Mouse (Mus musculus) monocyte, adult 2 months (primary cell): ENCODE measurements around the gene Bnip3.

ENCODE experiments used
- DNase-seq, 2 experiments: peaks; one replicate each; pipeline ENCODE4 v3.0.0; 2022; ENCODE audit warnings: low spot score in 2 of 2, low read depth in 1 of 2

Gene Bnip3

DNA sequence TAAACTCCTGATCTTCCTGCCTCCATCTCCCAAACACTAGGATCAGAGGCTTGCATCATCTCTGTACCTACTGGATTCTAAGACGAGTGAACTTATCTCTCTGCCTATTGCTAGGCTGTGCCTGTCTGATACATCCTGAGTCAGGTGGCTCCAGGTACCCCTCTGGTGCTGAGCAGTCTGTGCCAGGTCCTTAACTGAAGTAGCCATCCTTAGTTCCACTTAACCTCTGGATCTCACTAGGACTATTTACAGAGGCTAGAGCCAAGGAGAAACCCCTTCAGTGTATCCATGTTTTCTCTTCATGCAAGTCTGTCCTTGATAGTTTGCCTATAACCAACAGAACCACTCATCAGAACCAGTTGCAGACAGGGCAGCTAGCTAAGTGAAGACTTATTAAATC, 2.9 kb downstream of the Bnip3 start:
- DNase-seq, result no peak

DNA sequence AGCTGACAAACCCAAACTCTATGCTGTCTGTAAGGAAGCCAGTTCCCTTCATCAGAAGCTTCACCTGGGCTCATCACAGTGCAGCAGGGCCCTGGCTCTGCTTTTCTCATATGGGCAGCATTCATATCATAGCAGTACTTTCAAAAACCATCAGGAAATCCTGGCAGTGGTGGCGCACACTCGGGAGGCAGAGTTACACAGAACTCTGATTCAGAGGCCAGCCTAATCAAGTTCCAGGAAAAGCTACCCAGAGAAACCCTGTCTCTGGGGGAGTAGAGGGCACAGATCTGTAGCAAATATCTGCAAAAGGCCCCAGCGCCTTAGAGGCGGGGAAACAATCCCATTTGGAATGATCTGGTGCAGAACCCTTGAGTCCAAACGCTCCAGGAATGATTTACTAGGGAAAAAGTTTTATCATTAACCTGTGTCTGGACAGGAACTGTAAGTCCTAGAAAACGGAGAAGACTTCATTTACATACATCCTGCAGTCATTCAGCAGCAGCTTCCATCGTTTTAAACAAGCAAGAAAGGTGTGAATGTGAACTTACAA, 5.4 kb downstream of the Bnip3 start:
- no peak for DNase-seq

DNA sequence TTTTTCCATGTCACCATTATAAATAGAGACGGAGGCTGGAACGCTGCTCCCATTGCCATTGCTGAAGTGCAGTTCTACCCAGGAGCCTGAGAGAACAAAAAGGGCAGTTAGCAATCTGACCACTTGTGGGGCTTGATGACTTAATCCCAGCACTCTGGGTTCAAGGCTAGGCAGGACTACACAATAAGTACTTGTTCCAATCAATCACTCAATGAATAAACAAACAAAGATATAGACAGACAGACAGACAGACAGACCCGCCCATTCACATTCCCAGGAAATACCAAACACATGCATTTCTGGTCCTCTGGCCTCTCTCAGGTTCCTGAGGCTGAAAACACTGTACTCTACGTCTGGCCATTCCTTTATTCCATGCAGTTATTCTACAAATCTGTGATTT, 10.6 kb downstream of the Bnip3 start:
- DNase-seq, result no peak

DNA sequence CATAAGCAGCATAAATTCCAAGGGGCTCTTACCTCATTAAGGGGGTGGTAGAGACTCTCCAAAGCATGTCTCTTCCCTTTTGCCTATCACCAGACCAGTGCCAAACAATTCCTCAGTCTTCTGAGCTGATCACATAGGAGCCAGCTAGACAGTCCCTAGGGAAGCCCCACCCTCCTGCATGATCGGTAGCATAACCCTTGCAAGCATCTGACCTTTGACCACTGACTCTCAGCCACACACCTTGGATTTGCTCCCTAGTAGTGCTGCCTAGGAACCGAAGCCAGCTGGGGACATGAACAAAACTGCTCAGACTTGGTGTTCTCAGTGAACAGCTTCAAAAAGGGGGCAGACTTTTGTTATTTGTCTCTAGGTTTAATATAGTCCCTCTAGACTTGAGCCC, 11.2 kb downstream of the Bnip3 start:
- DNase-seq, result no peak

DNA sequence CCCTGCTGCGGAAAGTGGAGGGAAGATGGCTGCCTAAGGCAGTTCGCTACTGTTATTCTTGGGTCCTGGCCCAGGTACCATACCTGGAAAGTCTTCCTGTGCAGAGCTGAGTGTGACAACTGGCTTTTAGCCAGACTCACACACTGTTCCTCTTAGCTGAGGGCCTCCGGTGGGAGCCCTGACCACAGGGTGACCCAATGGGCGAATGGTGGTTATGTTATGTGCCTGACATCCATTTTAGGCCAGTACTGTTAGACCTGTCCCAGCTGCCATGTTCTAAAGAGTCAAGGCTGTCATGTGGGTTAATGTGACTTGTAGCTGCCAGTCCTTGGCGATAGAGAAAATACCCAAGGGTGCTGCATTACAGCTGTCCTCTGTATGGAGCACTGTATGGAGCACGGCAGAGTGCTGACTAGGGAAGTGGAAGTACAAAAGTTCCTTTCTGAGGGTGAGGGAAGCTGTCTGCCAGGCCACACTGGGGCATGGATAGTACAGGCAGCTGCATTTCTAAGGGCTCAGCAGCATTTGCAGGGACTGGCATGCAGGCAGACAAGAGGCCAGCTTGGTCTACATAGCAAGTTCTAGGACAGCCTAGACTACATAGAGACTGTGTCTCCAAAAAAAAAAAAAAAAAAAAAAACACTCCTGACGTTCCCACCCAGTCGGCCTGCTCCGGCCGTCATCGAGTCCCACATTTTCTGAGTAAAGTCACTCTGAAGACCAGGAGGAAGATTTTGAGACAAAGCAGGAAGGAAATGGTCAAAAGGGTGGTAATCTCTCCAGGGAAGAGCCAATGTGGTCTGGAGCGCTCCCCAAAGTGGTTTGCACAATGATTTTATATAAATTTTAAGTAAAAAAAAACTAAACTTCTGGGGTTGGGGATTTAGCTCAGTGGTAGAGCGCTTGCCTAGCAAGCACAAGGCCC, 23.7 kb downstream of the Bnip3 start:
- no peak for DNase-seq

DNA sequence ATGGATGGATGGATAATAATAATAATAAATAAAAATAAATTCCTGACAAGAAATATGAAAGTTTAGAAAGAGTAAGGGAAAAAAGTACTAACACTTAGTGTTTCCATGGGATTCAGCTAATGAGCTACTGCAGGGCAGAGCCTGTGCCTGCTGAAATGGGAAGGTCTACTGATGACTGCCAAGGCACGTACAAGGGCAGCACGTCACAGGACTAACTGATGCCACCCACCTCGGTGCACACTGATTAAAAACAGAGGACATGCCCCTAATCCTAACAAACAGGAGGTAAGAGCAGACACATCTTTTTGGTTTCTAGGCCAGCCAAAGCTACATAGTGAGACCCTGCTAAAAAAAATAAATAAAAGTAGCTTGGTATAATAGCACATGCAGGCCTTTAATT, 25.6 kb downstream of the Bnip3 start:
- DNase-seq, result no peak

DNA sequence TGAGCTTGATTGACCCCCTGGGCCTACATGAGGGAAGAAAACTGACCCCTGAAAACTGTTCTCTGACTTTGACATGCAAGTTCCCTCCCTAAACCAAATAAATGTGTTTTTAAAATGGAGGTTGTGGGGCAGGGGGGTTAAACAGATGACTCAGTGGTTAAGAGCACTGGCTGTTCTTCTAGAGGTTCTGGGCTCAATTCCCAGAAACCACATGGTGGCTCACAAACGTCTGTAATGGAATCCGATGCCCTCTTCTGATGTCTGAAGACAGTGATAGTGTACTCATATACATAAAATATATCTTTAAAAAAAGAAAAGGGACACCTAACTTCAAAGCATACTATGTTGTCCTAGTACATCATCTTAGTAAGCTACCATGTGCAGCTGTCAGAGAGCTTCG, 34.3 kb downstream of the Bnip3 start:
- DNase-seq, result no peak

DNA sequence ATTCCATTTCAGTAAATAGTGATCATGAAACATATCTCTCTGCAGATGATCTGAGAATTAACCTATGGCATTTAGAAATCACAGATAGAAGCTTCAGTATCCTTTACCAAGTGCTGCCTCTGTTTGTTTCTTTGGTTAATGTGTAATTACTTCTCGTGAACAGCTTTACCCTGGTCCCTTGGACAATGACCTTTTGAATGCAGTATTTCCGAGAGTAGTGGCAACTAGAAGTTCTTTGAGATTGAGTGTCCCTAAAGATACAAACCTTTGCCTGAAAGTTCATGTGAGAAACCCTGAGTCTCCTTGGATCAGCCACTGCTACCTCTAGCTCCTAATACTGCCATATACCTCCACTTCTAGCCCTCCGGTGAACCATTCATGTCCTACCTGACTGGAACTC, 36.4 kb downstream of the Bnip3 start:
- no peak for DNase-seq

DNA sequence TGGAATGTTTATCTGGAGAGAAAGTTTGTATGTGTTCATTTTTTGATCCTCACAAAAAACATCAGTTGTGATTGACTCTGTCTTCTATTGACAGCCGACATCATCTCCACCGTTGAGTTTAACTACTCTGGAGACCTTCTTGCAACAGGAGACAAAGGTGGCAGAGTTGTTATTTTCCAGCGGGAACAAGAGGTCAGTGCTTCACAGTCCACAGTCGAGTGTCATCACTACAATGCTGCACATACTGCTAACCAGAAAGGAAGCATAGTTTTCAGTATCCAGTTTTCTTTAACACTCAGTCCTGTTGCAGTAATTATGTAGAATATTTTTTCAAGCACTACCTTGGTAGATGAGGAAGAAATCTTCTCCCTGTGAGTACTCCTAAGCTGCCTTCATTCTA, 41.0 kb downstream of the Bnip3 start:
- DNase-seq, result no peak

DNA sequence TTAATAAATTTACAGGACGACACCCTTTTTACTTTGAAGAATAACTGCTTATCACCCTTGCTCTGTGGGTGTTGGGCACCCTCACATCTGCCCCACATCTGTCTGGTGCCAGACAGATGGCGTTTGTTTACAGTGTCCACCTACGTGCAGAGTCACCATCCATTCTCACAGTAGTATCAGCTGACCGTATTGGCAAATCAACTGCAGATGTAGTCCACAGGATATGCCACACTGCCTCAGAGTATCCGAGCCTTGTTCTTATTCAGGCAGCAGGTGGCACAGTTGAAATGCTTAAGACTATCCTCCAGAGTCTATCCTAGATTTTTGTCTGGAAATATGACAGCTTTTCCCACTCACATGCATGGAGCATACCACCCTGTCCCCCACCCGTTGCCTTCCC, 42.0 kb downstream of the Bnip3 start:
- DNase-seq, result no peak

DNA sequence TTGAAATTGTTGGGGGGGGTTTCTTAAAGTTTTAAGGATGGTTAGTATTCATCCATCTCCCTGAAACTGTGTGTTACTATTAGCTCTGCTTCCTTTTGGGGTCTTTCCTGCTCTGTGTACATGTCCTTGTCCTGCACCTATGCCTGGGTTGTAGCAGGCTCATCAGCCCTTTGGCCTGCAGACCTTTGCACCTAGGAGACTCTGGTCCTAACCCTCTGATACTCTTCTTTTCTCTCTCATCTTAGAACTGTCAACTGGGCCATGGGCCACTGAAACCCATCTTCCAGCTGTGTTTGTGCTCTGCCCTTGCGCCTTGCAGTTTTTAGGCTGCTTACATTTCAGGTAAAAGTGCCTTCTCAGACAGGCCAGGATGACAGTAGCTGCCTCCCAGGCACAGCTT, 44.5 kb downstream of the Bnip3 start:
- DNase-seq, result no peak

DNA sequence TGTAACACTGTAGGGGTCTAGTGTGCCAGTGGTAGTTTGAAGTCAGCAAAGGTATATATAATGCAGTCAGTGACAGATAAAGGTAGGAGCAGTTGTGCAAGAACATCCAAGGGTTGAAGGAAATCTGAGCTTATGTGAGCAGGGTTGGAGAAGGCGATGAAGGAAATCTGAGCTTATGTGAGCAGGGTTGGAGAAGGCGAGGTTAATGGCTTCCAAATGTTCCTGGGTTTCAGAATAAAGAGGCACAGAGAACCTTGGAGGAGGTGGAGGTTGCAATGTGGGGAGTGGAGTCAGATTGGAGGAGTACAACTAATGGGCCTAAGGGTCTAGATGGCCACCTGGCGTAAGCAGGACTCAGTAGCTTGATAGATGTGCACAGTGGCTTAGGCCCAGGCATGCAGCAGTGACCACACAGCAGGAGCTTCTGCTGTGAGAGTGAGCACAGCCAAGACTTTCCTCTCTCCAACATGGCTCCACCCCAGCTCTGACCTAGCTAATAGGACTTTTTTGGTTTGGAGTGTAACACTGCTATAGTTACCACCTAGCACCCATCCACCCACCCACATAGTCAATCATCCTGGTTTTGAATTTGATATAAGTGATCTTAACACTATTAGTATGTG, 45.3 kb downstream of the Bnip3 start:
- no peak for DNase-seq

DNA sequence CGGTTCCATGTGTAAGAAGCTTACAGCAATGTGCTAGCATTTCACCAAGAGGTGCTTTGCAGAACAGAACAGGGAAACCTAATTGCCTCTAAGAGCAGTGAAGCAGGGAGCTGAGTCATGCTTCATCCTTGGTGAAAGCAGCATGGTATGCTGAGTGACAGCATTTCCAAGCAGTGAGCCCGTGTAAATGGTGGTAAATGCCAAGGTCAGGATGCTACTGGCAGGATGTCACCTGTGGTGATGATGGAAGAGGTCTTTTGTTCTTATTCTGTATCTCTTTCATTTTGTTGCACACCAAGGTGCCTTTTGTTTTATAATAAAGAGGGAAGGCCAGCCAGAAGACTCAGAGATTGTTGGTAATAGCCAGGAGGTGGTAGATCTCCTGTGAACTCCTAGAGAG, 52.6 kb downstream of the Bnip3 start:
- DNase-seq, result no peak

DNA sequence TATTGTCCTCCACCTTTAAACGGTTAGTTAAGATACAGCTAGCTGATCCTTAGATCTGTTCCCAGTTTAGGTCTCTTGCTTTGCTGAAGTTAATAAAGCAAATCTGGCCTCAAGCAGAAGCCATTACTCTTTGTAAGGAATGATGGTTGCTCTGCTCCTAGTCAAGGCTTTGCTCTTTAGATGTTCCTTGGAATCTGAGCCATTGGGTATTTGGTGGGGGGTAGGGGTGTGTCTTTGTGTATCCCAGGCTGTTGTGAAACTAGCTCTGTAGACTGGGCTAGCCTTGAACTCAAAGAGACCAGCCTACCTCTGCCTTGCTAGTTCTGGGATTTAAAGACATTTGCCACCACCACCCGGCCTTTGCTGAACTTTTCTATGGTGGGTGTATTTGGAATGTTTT, 55.1 kb downstream of the Bnip3 start:
- no peak for DNase-seq

DNA sequence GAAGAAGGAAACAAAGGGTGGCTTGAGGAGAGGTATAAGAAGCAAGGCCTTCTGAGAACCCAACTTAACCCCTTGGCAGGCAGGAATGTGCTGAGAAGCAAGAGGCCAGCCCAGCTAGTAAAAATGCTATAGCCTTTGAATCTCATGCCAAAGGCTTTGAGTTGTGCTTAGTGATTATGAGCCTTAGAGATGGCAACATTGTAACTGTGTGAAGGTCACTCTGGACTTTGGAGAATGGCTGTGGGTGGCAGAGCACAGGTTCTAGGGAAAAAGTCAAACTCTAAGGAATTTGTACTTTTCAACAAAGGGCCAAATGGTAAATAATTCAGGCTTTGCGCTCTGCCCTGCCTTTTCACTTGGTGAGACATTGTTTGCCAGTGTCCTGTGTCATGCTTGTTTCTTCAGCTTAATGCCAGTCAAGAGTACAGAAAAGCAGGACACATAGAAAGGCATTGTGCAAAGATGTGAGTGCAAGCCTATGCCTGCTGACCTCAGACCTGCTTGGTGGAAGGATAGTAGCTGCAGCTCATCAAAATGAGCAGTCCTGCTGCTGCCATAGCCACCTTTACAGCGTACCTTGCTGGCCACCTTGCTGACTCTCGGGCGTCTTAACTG, 55.8 kb downstream of the Bnip3 start:
- no peak for DNase-seq

DNA sequence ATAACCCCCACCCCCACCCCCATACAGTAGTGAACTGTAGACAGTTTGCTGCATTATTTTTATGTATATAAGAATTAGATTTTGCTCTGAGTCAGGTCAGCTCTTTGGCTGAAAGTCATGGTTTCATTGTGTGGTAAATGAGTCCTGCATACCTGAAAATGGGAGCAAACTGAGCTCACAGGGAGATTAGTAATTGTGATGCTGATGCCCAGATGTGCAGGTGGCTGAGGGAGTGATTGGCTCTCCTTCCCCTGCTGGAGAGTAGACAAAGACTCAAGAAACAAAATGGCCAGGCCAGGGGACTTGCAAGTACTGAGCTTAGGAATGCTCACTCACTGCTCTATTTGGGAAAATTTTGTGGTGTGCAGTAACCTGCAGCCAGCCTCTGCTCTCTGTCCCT, 59.2 kb downstream of the Bnip3 start:
- no peak for DNase-seq

DNA sequence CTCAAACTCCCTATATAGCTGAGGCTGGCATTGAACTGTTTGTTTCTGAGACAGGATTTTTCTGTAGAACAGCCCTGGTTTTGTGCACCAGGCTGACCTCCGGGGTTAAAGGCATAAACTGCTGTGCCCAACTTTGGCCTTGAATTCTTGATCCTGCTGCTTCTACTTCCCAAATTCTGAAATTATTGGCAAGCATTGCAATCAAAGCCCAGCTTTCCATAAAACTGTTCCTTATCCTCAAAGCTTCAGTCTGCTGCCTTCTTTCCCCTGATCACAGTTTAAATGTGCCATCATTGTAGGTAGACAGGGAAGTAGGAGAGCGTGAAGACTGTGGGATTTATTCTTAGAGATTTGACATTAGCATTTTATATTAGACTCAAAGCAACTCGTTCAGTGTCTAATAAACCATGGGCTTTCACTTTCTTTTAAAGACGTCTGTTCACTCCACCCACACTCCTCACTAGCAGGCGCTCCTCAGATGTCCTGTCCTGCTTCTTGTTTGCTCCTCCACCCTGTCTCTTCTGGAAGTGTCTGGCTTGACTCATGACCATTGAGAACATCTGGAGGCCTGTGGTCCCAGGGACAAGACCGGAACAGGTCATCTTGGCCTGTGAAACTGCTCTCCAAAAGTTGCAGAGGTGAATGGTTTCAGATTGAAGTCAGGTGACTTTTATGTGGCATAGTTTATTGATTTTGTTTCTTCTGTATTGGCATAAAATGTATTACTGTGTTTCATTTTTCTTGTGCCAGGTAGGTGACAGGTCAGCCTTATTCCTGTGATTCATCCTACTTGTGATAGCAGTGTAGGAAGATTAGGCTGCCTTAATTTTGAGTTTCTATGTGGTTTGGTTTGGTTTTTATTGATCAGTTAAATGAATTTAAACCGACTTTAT, 61.0 kb downstream of the Bnip3 start:
- no peak for DNase-seq

DNA sequence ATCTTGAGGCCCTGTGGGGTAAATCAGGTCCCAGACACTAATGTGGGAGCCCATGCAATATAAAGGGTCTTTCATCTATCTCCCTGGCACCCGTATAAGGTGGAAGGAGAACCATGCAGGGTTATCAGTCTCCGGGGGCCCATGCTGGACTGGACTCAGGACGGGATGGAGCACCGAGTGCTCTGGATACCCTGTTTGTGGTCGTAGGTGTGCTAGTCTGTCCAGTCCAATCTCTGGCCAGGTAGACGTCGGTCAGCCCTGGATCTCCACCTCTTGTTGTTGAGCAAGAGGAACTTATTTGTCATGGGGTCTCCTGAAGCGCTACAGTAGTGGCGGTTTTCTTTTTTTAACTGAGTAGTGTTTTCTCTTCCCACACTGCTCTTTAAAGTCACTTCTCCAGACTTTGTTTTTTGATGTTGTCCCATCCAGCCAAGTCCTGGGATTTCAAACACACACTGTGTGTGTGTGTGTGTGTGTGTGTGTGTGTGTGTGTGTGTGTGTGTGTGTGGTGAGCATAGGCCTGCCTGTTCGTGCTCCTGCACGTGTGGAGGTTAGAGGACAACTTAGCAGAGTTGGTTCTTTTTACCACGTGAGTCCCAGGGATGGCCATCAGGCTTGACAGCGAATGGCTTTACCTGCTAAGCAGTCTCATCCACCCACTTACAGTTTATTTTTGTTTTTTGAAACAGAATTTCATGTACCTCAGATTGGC, 61.8 kb downstream of the Bnip3 start:
- no peak for DNase-seq

DNA sequence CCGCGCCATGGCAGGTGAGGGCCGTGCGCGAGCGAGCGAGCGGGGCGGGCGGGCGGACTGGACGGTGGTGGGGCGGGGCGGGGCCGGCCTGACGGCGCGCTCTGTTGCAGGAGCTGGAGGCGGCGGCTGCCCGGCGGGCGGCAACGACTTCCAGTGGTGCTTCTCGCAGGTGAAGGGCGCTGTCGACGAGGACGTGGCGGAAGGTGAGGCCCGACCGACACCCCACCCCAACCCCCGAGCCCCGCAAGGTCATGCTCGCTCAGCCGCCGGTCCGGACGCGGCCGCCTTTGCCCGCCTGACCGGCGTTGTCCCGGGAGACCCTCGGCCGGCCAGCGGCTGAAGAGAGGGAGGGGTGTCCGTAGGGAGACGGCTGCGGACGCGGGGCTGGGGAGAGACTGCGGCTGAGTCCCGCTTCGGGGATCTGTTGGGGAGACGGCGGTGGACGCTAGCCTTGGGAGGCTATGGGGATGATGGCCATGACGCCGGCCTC, 62.8 kb downstream of the Bnip3 start:
- no peak for DNase-seq
